Mouse (Mus musculus): ENCODE results near the gene Crygb.

DNA sequence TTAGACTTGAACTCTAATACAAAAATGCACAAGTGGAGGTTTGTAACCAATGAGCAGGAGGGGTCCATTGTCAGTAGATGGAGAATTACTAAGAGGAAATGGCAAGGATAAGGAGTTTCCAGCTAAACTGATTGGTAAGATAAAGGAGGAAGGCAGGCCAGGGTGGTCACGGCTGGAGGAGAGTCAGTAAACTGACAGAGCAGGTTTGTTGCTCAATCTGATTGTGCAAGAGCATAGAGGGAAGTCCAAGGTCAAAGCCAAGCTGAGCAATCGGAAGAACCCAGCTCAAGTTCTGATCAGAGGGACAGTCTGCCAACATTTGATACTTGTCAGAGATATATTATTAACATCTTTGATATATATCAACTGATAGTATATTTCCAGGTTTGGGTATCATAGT, 8.3 kb upstream of the Crygb start:
- TF ChIP-seq CTCF (IDR thresholded peaks at IDR 0.05; ENCODE audit: low read depth, low read length): no peak
- TF ChIP-seq POLR2A (IDR thresholded peaks at IDR 0.05; ENCODE audit: borderline replicate concordance, low read depth, low read length): no peak

Data from bone marrow macrophage, adult 2 months (primary cell).